ENCODE assay signal across 8 mouse cellular contexts in the genomic region with DNA sequence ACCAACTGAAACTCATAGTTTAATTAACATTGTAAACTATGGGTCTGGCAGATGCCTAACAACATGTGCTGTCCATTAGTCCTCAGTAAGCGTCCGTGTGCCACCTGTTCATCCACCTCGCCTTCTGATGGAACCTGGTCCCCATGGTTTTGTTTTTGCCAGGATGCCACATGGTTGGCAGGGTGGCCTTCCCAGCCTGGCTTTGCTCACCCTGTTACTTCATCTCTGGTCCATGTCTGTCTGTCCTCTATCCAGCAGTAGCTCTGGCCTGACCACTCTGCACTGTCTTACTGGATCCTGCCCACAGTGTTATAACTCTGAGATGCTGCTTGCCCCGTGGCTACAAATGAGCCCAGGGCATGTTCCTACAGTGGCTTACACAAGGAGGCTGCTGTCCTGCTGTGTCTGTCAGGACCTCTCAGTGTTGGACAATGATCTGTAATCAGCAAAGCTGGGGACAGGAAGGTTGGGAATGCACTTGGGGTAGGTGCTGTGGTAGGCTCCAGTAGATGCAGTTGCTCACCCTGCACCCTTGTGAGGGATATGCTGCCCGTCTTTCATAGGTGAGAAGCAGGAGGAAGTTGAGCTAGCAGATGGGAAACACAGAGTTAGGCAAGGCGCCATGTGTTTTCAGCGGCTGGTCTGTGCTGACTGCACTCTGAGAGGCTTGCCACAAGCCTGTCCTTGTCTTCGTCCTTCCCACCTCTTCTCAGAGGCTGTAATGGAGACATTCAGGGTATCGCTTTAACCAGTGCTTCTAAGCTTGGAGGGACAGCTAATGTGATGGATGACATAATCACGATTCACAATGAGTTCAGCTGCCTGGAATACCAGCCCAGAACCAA.
DNase-seq lines count a peak whose midpoint lies in the region; ATAC-seq and TF ChIP-seq lines count a peak whose summit lies in the region.
"Had no signal": no experiment of that assay in that cellular context is flagged by ENCODE, and none has a peak within 500 bp of the region (broad histone marks: within the 10 kb centered on the region; RNA-seq: fewer than 3 reads in every experiment).

No protein-coding gene starts in this region.

- H3K4me3 ChIP-seq in cerebellum, adult 2 months (replicated peaks; ENCODE audit: insufficient read depth, low read depth, low read length) = no peak overlapping the region
- no peak overlapping the region for H3K4me3 ChIP-seq in hindbrain, embryonic 13.5 days
- no peak overlapping the region for H3K4me3 ChIP-seq in stomach, postnatal 0 days (ENCODE audit: low read depth, low read length)
- H3K4me3 ChIP-seq: midbrain, embryonic 12.5 days had no signal

- ATAC-seq in hindbrain, embryonic 13.5 days (ENCODE audit: low FRiP score) = 0 out of 2 replicates have a peak, but pooled peaks have one; percentile 47
- ATAC-seq in monocyte, adult 5-6 weeks (replicated peaks; ENCODE audit: insufficient number of reproducible peaks, low FRiP score, low TSS enrichment, poor library complexity, severe bottlenecking) = peak; percentile 21; the same call in 1 of the 2 replicates
- no peak for ATAC-seq in stomach, postnatal 0 days (ENCODE audit: low FRiP score, low TSS enrichment)

- no peak overlapping the region for H3K4me2 ChIP-seq in hindbrain, embryonic 13.5 days
- no peak overlapping the region for H3K4me2 ChIP-seq in stomach, postnatal 0 days (replicated peaks; ENCODE audit: low read depth)
- H3K4me2 ChIP-seq: midbrain, embryonic 12.5 days had no signal

- no peaks in the 10 kb centered on the region for H3K27me3 ChIP-seq in cerebellum, adult 2 months (ENCODE audit: control insufficient read depth, insufficient read depth, low read length)
- no peaks in the 10 kb centered on the region for H3K27me3 ChIP-seq in hindbrain, embryonic 13.5 days
- no peaks in the 10 kb centered on the region for H3K27me3 ChIP-seq in stomach, postnatal 0 days (ENCODE audit: control insufficient read depth, insufficient read depth, low read length)
- H3K27me3 ChIP-seq: midbrain, embryonic 12.5 days had no signal

- H3K4me1 ChIP-seq in cerebellum, adult 2 months (ENCODE audit: control insufficient read depth, insufficient read depth, low read length) = peaks cover 48% of the 10 kb centered on the region
- peaks cover 70% of the 10 kb centered on the region for H3K4me1 ChIP-seq in hindbrain, embryonic 13.5 days (replicated peaks)
- H3K4me1 ChIP-seq in stomach, postnatal 0 days (replicated peaks; ENCODE audit: control insufficient read depth, insufficient read depth) = no peaks in the 10 kb centered on the region

- H3K9ac ChIP-seq in hindbrain, embryonic 13.5 days = no peak overlapping the region
- H3K9ac ChIP-seq in stomach, postnatal 0 days (ENCODE audit: low read length) = no peak overlapping the region
- H3K9ac ChIP-seq: midbrain, embryonic 12.5 days had no signal

- peak; percentile 73 for DNase-seq in Muller cell, postnatal 12 days (ENCODE audit: inconsistent ontology term)
- peak; percentile 79 to 82 for DNase-seq in cerebellum, adult 2 months
- no peak for DNase-seq in urinary bladder, postnatal 14 days (ENCODE audit: low spot score)
- DNase-seq in spleen, postnatal 10 days (ENCODE audit: low spot score in 2 of 2) = no peak
- DNase-seq in stomach, postnatal 0 days (ENCODE audit: low spot score) = no peak

- no peak for TF ChIP-seq POLR2A in cerebellum, adult 2 months (IDR thresholded peaks at IDR 0.05; ENCODE audit: borderline replicate concordance, insufficient read depth, low read length)

- no peak for TF ChIP-seq EP300 in stomach, postnatal 0 days (optimal IDR thresholded peaks at IDR 0.05)

- no peak for TF ChIP-seq CTCF in cerebellum, adult 2 months (IDR thresholded peaks at IDR 0.05; ENCODE audit: borderline replicate concordance, insufficient read depth, low read depth, low read length)
- TF ChIP-seq CTCF in stomach, postnatal 0 days (IDR thresholded peaks at IDR 0.05; ENCODE audit: low read depth) = no peak

- H3K9me3 ChIP-seq in hindbrain, embryonic 13.5 days = no peaks in the 10 kb centered on the region
- no peaks in the 10 kb centered on the region for H3K9me3 ChIP-seq in stomach, postnatal 0 days (ENCODE audit: control insufficient read depth, low read length)
- H3K9me3 ChIP-seq: midbrain, embryonic 12.5 days had no signal

- H3K27ac ChIP-seq in cerebellum, adult 2 months (ENCODE audit: insufficient read depth, low read length) = peak overlapping the region; percentile 57
- H3K27ac ChIP-seq in hindbrain, embryonic 13.5 days = peak overlapping the region; percentile 30
- no peak overlapping the region for H3K27ac ChIP-seq in stomach, postnatal 0 days (replicated peaks)
- H3K27ac ChIP-seq: midbrain, embryonic 12.5 days had no signal

- H3K36me3 ChIP-seq in hindbrain, embryonic 13.5 days = no peaks in the 10 kb centered on the region
- no peaks in the 10 kb centered on the region for H3K36me3 ChIP-seq in stomach, postnatal 0 days (ENCODE audit: control insufficient read depth, insufficient read depth, low read length)
- H3K36me3 ChIP-seq: midbrain, embryonic 12.5 days had no signal

- WGBS in cerebellum, adult 2 months = 19% methylated on average over 10 of the region's 10 CpGs
- WGBS in hindbrain, embryonic 13.5 days = 62% methylated on average over 10 of the region's 10 CpGs
- 77% methylated on average over 10 of the region's 10 CpGs for WGBS in stomach, postnatal 0 days

Comparison
In these comparisons a context has a peak if more than half of its experiments do, and no peak if none do; other contexts are left out.
1. DNase-seq: peak in Muller cell, postnatal 12 days (single experiment) and cerebellum, adult 2 months (2 of 2); none in urinary bladder, postnatal 14 days (single experiment), spleen, postnatal 10 days (0 of 2) and stomach, postnatal 0 days (single experiment).